Mouse (Mus musculus) stomach, embryonic 15.5 days (tissue): ENCODE measurements around the gene Olfr1221. TPM values are rescaled to one million over a fixed set of nuclear protein-coding genes. Genes with fewer than 3 reads are reported as not detected.
"Not testable (repeated sequence)": the region's sequence is repeated elsewhere in the genome, so short reads cannot be mapped to it uniquely, and the experiment has no call there.

Source experiments
- ATAC-seq: fragments of 200-750 bp; cut with Nextera tagmentation; 2 replicates; pipeline ENCODE4 v1.8.0; 2017; ENCODE audit warnings: low read depth, moderate number of reproducible peaks, moderate TSS enrichment; ENCODE audit not compliant: insufficient read depth, low FRiP score
- H3K27ac ChIP-seq: fragments of 300-500 bp; sonication (generic); 2 replicates; pipeline ENCODE4 v1.5.1; 2015; ENCODE audit warnings: mild to moderate bottlenecking, inconsistent platforms
- H3K27me3 ChIP-seq: fragments of 300-500 bp; sonication (generic); replicated peaks from 2 replicates; pipeline ENCODE4 v1.6.1; 2015; ENCODE audit warnings: inconsistent platforms
- H3K36me3 ChIP-seq: fragments of 300-500 bp; sonication (generic); 2 replicates; pipeline ENCODE4 v1.6.1; 2015; ENCODE audit warnings: inconsistent platforms
- H3K4me1 ChIP-seq: fragments of 300-500 bp; sonication (generic); 2 replicates; pipeline ENCODE4 v1.6.1; 2015; ENCODE audit warnings: inconsistent platforms
- H3K4me2 ChIP-seq: fragments of 300-500 bp; sonication (generic); 2 replicates; pipeline ENCODE4 v1.6.1; 2015; ENCODE audit warnings: mild to moderate bottlenecking, inconsistent platforms
- H3K4me3 ChIP-seq: fragments of 300-500 bp; sonication (generic); replicated peaks from 2 replicates; pipeline ENCODE4 v1.5.1; 2015; ENCODE audit warnings: inconsistent platforms
- H3K9ac ChIP-seq: fragments of 300-500 bp; sonication (generic); 2 replicates; pipeline ENCODE4 v1.6.1; 2015; ENCODE audit warnings: inconsistent platforms
- H3K9me3 ChIP-seq: fragments of 300-500 bp; sonication (generic); 2 replicates; pipeline ENCODE4 v1.6.1; 2016; ENCODE audit warnings: inconsistent platforms
- WGBS: fragments of 180-500 bp; shearing (Covaris S2); methylation state at CpG from one replicate; pipeline ENCODE4 v1.1.7; 2015; 5-methylcytosine and 5-hydroxymethylcytosine counted together
- polyA plus RNA-seq: library from polyadenylated mRNA; unstranded; fragments of >200 nt; fragmentation: Nextera tagmentation; extraction: Ambion mirVana; gene quantifications from 2 replicates; pipeline ENCODE4 v1.2.1, GENCODE M21; 2015

Gene Olfr1221
- not detected in 2 replicates for polyA plus RNA-seq

- no peak within 1 kb of the TSS for H3K9ac ChIP-seq
- H3K9me3 ChIP-seq: no peaks in the 10 kb centered on the region
- WGBS: 74% methylated on average over 2 of the region's 2 CpGs
- no peak for ATAC-seq
- no peaks in the 10 kb centered on the region for H3K36me3 ChIP-seq
- H3K4me1 ChIP-seq: no peaks in the 10 kb centered on the region
- no peaks in the 10 kb centered on the region for H3K27me3 ChIP-seq
- no peak within 1 kb of the TSS for H3K27ac ChIP-seq
- no peak within 1 kb of the TSS for H3K4me2 ChIP-seq
- H3K4me3 ChIP-seq: no peak within 1 kb of the TSS
These were observed at the start of gene Olfr1221 for GRCm38 (mm10) chr2:89117183-89117582. Olfr1221 (minus strand) TSS chr2:89117283.

- H3K27me3 ChIP-seq, H3K27ac ChIP-seq, ATAC-seq, H3K4me1 ChIP-seq, H3K9ac ChIP-seq, H3K9me3 ChIP-seq, H3K4me3 ChIP-seq, H3K36me3 ChIP-seq, H3K4me2 ChIP-seq: not testable (repeated sequence)
- 89% methylated on average over 4 of the region's 4 CpGs for WGBS
These were observed 47.6 kb upstream of the Olfr1221 start for GRCm38 (mm10) chr2:89164711-89165110.

DNA sequence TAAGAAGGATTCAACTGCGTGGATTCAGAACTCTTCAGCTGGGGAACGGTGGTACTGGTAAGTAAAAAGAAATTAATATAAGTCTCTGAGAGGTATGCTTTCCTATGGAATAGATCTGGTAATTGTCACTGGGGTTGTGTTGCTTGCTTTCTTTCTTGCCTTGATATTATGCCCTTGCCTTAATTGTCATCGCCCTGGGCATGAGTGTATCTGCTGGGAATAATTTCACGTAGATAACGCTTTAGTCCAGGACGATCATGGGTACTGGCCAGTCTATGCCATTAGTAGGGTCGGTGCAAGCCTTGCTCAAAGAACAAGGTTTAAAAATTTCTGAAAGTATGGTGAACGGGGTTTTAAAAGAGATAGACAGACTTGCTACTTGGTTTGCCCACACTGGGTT lies 46.9 kb upstream of the Olfr1221 start, which contains the start of gene Olfr1224-ps1:
Gene Olfr1224-ps1 (minus strand): TSS at position 101 of the 400 bp plus-strand sequence.
- H3K4me3 ChIP-seq, ATAC-seq, H3K9ac ChIP-seq, H3K4me1 ChIP-seq, H3K27ac ChIP-seq, H3K4me2 ChIP-seq, H3K27me3 ChIP-seq, H3K9me3 ChIP-seq, H3K36me3 ChIP-seq: not testable (repeated sequence)
- WGBS: 92% methylated on average over 8 of the region's 8 CpGs

GRCm38 (mm10) chr2:89151460-89151859 lies 34.4 kb upstream of the Olfr1221 start, which contains the start of gene Olfr1223:
Olfr1223 (minus strand) TSS chr2:89151560.
- Histone ChIP-seq H3K9me3 (no peaks in the 10 kb centered on the region), H3K27ac (no peak within 1 kb of the TSS), H3K4me3 (no peak within 1 kb of the TSS), H3K36me3 (no peaks in the 10 kb centered on the region), H3K4me1 (no peaks in the 10 kb centered on the region), H3K27me3 (no peaks in the 10 kb centered on the region), H3K4me2 (no peak within 1 kb of the TSS), H3K9ac (no peak within 1 kb of the TSS)
- WGBS: 74% methylated on average over 1 of the region's 1 CpGs
- ATAC-seq: no peak

GRCm38 (mm10) chr2:89132954-89133353 lies 15.9 kb upstream of the Olfr1221 start, which contains the start of gene Olfr1222:
Olfr1222 (minus strand) TSS chr2:89133054.
- H3K27ac ChIP-seq: no peak within 1 kb of the TSS
- 61% methylated on average over 3 of the region's 3 CpGs for WGBS
- no peaks in the 10 kb centered on the region for H3K9me3 ChIP-seq
- no peak within 1 kb of the TSS for H3K4me2 ChIP-seq
- ATAC-seq: no peak
- H3K4me3 ChIP-seq: no peak within 1 kb of the TSS
- no peaks in the 10 kb centered on the region for H3K27me3 ChIP-seq
- no peak within 1 kb of the TSS for H3K9ac ChIP-seq
- H3K4me1 ChIP-seq: no peaks in the 10 kb centered on the region
- no peaks in the 10 kb centered on the region for H3K36me3 ChIP-seq

DNA sequence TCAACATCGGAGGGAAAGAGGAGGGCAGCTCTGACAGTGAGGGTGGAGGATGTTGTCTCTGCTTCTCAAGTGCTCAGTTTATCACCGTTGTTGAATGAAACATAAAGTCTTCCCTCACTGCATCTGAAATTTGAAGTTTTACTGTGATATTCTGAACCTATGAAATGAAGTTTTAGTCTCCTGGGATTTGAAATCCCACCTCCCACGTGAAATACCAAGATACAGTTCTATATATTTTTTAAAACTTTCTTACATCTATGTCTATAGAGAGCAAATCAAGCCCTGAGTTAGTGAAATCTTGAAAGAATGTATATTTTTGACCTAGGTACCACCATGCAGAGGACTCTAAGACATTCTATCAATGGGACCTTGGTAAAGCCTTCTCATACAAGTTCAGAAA lies 10.3 kb downstream of the Olfr1221 start, which contains the start of gene Olfr1220:
Gene Olfr1220 (minus strand): TSS at position 101 of the 400 bp plus-strand sequence.
- no peaks in the 10 kb centered on the region for H3K4me1 ChIP-seq
- no peak for ATAC-seq
- H3K27me3 ChIP-seq: no peaks in the 10 kb centered on the region
- H3K9me3 ChIP-seq: no peaks in the 10 kb centered on the region
- H3K4me2 ChIP-seq: no peak within 1 kb of the TSS
- no peak within 1 kb of the TSS for H3K9ac ChIP-seq
- no peak within 1 kb of the TSS for H3K27ac ChIP-seq
- no peak within 1 kb of the TSS for H3K4me3 ChIP-seq
- H3K36me3 ChIP-seq: no peaks in the 10 kb centered on the region
- 76% methylated on average over 3 of the region's 3 CpGs for WGBS

- Histone ChIP-seq H3K4me3 (no peak overlapping the region), H3K27ac (no peak overlapping the region), H3K9me3 (no peaks in the 10 kb centered on the region), H3K36me3 (no peaks in the 10 kb centered on the region), H3K27me3 (no peaks in the 10 kb centered on the region), H3K9ac (no peak overlapping the region), H3K4me1 (no peaks in the 10 kb centered on the region), H3K4me2 (no peak overlapping the region)
- ATAC-seq: no peak
These were observed 11.4 kb downstream of the Olfr1221 start for GRCm38 (mm10) chr2:89105651-89106050.

GRCm38 (mm10) chr2:89093848-89094247 lies 23.2 kb downstream of the Olfr1221 start:
- WGBS: 88% methylated on average over 1 of the region's 1 CpGs
- H3K9ac ChIP-seq: no peak overlapping the region
- no peaks in the 10 kb centered on the region for H3K9me3 ChIP-seq
- no peaks in the 10 kb centered on the region for H3K27me3 ChIP-seq
- H3K36me3 ChIP-seq: no peaks in the 10 kb centered on the region
- ATAC-seq: no peak
- H3K4me1 ChIP-seq: no peaks in the 10 kb centered on the region
- H3K4me2 ChIP-seq: no peak overlapping the region
- H3K27ac ChIP-seq: no peak overlapping the region
- H3K4me3 ChIP-seq: no peak overlapping the region

DNA sequence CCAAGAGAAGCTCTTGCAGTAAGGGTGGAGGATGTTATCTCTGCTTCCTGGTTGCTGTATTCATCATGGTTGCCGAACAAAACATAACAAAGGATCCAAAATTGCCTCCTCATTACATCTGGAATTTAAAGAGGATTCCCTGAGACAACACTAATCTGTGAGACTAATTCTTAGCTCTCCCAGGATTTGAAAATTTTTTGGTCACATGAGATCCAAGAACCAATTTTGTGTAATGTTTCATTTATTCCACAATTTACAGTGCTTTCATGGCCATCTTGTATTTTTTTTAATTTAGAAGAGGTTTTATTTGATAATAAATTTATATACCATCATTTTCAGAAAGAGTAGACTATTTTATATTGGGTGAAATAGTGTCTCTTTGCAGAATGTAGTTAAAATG lies 33.7 kb downstream of the Olfr1221 start, which contains the start of gene Olfr1219:
Gene Olfr1219 (minus strand): TSS at position 101 of the 400 bp plus-strand sequence.
- Histone ChIP-seq H3K36me3 (no peaks in the 10 kb centered on the region), H3K27ac (no peak within 1 kb of the TSS), H3K9me3 (no peaks in the 10 kb centered on the region), H3K27me3 (no peaks in the 10 kb centered on the region), H3K4me3 (no peak within 1 kb of the TSS), H3K4me2 (no peak within 1 kb of the TSS), H3K4me1 (no peaks in the 10 kb centered on the region), H3K9ac (no peak within 1 kb of the TSS)
- ATAC-seq: no peak
- WGBS: 38% methylated on average over 1 of the region's 1 CpGs

GRCm38 (mm10) chr2:89081487-89081886 lies 35.6 kb downstream of the Olfr1221 start:
- Histone ChIP-seq H3K9ac (no peak overlapping the region), H3K27me3 (no peaks in the 10 kb centered on the region), H3K9me3 (no peaks in the 10 kb centered on the region), H3K4me1 (no peaks in the 10 kb centered on the region), H3K27ac (no peak overlapping the region), H3K36me3 (no peaks in the 10 kb centered on the region), H3K4me2 (no peak overlapping the region), H3K4me3 (no peak overlapping the region)
- ATAC-seq: no peak

DNA sequence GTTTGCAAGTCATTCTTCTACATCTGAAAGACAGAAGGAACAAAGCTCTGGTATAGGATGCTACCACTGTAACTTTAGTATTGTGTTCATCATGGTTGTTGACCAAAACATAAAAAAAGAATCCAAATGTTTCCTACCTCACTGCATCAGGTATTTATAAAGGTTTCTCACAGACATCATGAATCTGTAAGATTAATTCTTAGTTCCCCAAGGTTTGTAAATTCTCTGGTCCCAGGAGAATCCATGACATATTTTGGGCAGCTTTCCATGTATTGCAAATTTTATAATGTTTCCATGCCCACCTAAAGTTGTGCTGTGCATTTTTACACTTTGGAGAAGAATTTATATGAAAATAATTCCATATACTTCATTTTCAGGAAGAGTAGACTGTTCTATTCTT lies 56.0 kb downstream of the Olfr1221 start, which contains the start of gene Olfr1218:
Gene Olfr1218 (minus strand): TSS at position 101 of the 400 bp plus-strand sequence.
- H3K36me3 ChIP-seq: no peaks in the 10 kb centered on the region
- no peaks in the 10 kb centered on the region for H3K9me3 ChIP-seq
- no peaks in the 10 kb centered on the region for H3K27me3 ChIP-seq
- ATAC-seq: no peak
- no peak within 1 kb of the TSS for H3K27ac ChIP-seq
- no peak within 1 kb of the TSS for H3K9ac ChIP-seq
- H3K4me3 ChIP-seq: no peak within 1 kb of the TSS
- no peak within 1 kb of the TSS for H3K4me2 ChIP-seq
- H3K4me1 ChIP-seq: no peaks in the 10 kb centered on the region
